Mouse (Mus musculus): ENCODE measurements at regions not wholly inside any gene's neighbourhood (a gene's known extent, or its start where the extent isn't known, plus 50 kb on each side); places are given as distances from the start of the nearest gene placed in this dataset.

DNA sequence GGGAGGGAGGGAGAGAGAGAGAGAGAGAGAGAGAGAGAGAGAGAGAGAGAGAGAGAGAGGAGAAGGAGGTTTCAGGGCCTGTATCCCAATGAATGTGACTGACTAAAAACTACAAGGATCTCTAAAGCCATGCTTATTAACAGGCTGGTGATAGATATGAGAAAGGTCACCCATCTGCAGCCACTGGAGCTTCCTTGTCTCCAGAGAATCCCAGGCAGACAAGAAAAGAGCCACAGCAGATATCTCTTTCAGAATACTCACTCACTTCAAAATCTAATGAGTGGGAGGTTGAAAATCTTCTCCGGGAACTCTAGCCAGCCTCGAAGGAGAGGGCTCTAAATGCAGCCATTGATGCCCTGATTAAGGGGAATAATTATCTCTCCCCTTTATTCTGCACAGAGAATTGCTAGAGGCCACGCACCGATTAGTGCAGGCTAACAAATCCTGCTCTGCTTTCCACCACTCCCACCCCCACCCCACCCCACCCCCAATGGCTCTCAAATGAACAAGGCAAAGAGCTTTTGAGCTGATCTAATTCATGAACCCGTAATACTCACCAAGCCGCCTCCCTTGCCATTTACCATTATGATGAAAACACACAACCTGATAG lies 189.5 kb upstream of the Sox9 start:
- Histone ChIP-seq H3K36me3 (ENCODE audit: control insufficient read depth, insufficient read depth, low read length) (no peaks in the 10 kb centered on the region), H3K4me2 (ENCODE audit: low read depth, low read length) (no peak overlapping the region), H3K27me3 (replicated peaks; ENCODE audit: control insufficient read depth, insufficient read depth, low read length) (no peaks in the 10 kb centered on the region), H3K4me3 (ENCODE audit: low read length) (no peak overlapping the region), H3K27ac (ENCODE audit: low read length) (no peak overlapping the region), H3K9me3 (ENCODE audit: control insufficient read depth, low read length) (no peaks in the 10 kb centered on the region), H3K9ac (ENCODE audit: low read depth, low read length) (no peak overlapping the region), H3K4me1 (ENCODE audit: control insufficient read depth, insufficient read depth, low read length) (no peaks in the 10 kb centered on the region)
- ATAC-seq, result no peak
- 60% methylated on average over 6 of the region's 6 CpGs for WGBS

DNA sequence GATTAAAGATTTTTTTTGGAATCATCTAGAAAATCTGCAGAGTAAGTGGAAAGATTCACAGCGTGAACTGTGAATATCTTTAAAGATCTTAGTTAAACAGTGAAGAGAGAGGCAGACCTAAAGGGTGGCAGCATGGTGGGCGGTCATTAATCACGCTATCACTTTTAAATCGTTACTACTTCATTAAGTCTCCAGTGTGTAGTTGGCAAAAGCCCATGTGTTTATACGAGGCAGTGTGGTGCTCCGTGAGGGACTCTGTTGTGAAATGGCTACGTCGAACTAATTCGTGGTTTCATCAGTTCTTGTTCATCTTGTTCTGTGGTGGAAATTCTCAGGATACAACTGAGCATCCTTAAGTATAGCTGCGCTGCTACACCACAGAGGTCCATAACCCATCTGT lies 188.2 kb upstream of the Sox9 start:
- ATAC-seq, result no peak
- no peak overlapping the region for H3K4me2 ChIP-seq (ENCODE audit: low read depth, low read length)
- no peak overlapping the region for H3K27ac ChIP-seq (ENCODE audit: low read length)
- no peaks in the 10 kb centered on the region for H3K36me3 ChIP-seq (ENCODE audit: control insufficient read depth, insufficient read depth, low read length)
- H3K4me3 ChIP-seq (ENCODE audit: low read length), result no peak overlapping the region
- no peaks in the 10 kb centered on the region for H3K27me3 ChIP-seq (replicated peaks; ENCODE audit: control insufficient read depth, insufficient read depth, low read length)
- no peak overlapping the region for H3K9ac ChIP-seq (ENCODE audit: low read depth, low read length)
- H3K4me1 ChIP-seq (ENCODE audit: control insufficient read depth, insufficient read depth, low read length), result no peaks in the 10 kb centered on the region
- WGBS, result 67% methylated on average over 10 of the region's 10 CpGs
- no peaks in the 10 kb centered on the region for H3K9me3 ChIP-seq (ENCODE audit: control insufficient read depth, low read length)

DNA sequence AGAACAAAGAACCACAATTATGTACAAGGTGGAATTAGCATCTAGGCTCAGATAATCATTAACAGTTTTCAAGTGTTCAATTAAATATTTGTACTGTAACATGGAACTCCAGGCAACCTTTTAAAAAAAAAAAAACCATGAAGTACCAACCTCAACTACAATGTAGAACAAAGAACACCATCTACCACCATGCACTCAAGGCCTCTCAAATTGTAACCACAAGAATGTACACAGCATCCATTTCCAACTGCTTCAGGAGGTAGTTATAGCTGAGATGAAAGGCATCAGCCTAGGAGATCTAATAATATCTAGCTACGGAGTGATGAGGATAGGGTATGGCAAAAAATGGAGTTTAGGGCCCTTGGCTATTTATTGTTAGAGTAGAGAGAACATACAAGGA lies 174.7 kb upstream of the Sox9 start:
- no peak for ATAC-seq
- no peak overlapping the region for H3K9ac ChIP-seq (ENCODE audit: low read depth, low read length)
- H3K4me2 ChIP-seq (ENCODE audit: low read depth, low read length), result no peak overlapping the region
- WGBS, result 90% methylated on average over 1 of the region's 1 CpGs
- H3K9me3 ChIP-seq (ENCODE audit: control insufficient read depth, low read length), result no peaks in the 10 kb centered on the region
- no peak overlapping the region for H3K27ac ChIP-seq (ENCODE audit: low read length)
- no peaks in the 10 kb centered on the region for H3K27me3 ChIP-seq (replicated peaks; ENCODE audit: control insufficient read depth, insufficient read depth, low read length)
- no peak overlapping the region for H3K4me3 ChIP-seq (ENCODE audit: low read length)
- H3K4me1 ChIP-seq (ENCODE audit: control insufficient read depth, insufficient read depth, low read length), result no peaks in the 10 kb centered on the region
- no peaks in the 10 kb centered on the region for H3K36me3 ChIP-seq (ENCODE audit: control insufficient read depth, insufficient read depth, low read length)

DNA sequence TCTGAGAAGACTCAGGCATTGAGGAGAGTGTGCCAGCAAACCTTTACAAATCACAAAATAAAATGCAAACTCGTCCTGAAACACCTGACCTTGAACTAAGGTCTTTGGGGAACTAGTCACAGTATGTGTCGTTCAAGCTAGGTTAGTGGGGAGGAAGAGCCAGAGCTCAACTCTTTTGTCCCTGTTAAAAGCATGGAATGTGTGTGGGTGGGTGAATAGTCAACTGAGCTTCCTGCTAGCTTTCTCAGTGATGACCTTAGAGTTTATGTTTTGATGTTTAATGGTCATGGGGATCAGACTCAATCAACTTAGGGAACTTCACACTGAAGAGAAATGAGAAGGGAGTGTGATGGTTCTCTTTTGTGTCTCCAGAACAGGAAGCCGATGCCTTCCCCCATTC lies 172.7 kb upstream of the Sox9 start:
- Histone ChIP-seq H3K27ac (ENCODE audit: low read length) (no peak overlapping the region), H3K4me1 (ENCODE audit: control insufficient read depth, insufficient read depth, low read length) (no peaks in the 10 kb centered on the region), H3K4me3 (ENCODE audit: low read length) (no peak overlapping the region), H3K9ac (ENCODE audit: low read depth, low read length) (no peak overlapping the region), H3K36me3 (ENCODE audit: control insufficient read depth, insufficient read depth, low read length) (no peaks in the 10 kb centered on the region), H3K27me3 (replicated peaks; ENCODE audit: control insufficient read depth, insufficient read depth, low read length) (no peaks in the 10 kb centered on the region), H3K4me2 (ENCODE audit: low read depth, low read length) (no peak overlapping the region), H3K9me3 (ENCODE audit: control insufficient read depth, low read length) (no peaks in the 10 kb centered on the region)
- no peak for ATAC-seq
- 66% methylated on average over 3 of the region's 3 CpGs for WGBS

DNA sequence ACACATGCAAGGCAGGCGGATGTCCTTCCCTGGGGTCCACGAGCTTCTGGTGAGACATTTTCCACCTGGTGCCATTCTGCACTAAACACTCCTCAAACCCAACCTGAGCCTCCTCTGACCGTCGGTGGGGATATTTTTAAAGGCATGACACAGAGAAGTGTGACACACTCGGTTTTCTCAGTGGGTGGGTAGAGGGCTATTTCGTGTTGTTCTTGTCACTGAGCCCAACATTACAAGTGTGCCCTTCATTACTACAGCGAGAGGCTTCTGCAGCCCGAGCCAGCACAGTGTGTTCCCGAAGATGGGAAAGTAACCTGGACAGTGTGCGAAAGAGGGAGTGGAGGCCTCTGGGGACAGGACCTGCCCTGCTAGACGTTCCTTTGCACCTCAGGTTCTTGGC lies 171.0 kb upstream of the Sox9 start:
- Histone ChIP-seq H3K4me1 (ENCODE audit: control insufficient read depth, insufficient read depth, low read length) (no peaks in the 10 kb centered on the region), H3K4me3 (ENCODE audit: low read length) (no peak overlapping the region), H3K36me3 (ENCODE audit: control insufficient read depth, insufficient read depth, low read length) (no peaks in the 10 kb centered on the region), H3K4me2 (ENCODE audit: low read depth, low read length) (no peak overlapping the region), H3K27ac (ENCODE audit: low read length) (no peak overlapping the region), H3K9ac (ENCODE audit: low read depth, low read length) (no peak overlapping the region), H3K9me3 (ENCODE audit: control insufficient read depth, low read length) (no peaks in the 10 kb centered on the region), H3K27me3 (replicated peaks; ENCODE audit: control insufficient read depth, insufficient read depth, low read length) (no peaks in the 10 kb centered on the region)
- WGBS, result 66% methylated on average over 11 of the region's 11 CpGs
- no peak for ATAC-seq

DNA sequence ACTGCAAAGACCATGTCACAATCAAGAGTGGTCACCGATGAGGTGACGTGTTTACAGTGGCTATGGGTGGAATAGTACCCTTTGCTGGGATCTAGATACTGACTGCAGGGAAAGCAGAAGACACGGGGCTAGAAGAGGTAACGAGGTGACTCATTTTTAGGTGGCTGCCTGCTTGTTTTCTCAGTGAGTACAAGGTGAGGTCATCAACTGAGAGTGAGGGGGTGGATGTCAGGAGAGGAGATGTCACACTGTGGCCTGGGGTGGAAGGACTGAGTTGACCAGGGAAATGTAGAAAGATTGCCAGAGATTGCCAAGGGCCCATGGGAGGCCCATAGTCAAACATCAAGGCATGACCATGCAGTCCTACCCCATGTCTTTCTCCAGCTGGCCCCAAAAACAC lies 166.4 kb upstream of the Sox9 start:
- no peak for ATAC-seq
- Histone ChIP-seq H3K36me3 (ENCODE audit: control insufficient read depth, insufficient read depth, low read length) (no peaks in the 10 kb centered on the region), H3K4me1 (ENCODE audit: control insufficient read depth, insufficient read depth, low read length) (0 out of 2 replicates have a peak, but pooled peaks cover 4% of the 10 kb centered on the region), H3K9ac (ENCODE audit: low read depth, low read length) (no peak overlapping the region), H3K27ac (ENCODE audit: low read length) (no peak overlapping the region), H3K9me3 (ENCODE audit: control insufficient read depth, low read length) (no peaks in the 10 kb centered on the region; the same call in 1 of the 2 replicates), H3K4me3 (ENCODE audit: low read length) (no peak overlapping the region), H3K27me3 (replicated peaks; ENCODE audit: control insufficient read depth, insufficient read depth, low read length) (no peaks in the 10 kb centered on the region), H3K4me2 (ENCODE audit: low read depth, low read length) (no peak overlapping the region)
- WGBS, result 86% methylated on average over 4 of the region's 4 CpGs

DNA sequence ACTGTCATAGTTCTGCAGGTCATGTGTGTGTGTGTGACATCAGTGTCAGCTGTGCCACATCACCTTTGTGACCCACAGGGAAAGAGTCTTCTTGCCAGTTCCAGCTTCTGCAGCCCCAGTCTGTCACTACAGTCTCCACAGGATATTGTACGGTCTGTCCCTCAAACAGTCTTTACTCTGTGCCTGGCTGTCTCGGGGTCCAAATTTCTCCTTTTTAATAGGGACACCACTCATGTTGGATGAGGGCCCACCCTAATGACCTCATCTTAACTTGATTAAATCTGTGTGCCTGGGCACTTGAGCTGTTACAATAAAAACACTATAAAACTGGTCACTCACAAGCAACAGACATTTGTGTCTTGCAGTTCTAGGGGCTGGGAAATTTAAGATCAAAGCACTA lies 165.1 kb upstream of the Sox9 start:
- 64% methylated on average over 2 of the region's 2 CpGs for WGBS
- H3K4me1 ChIP-seq (ENCODE audit: control insufficient read depth, insufficient read depth, low read length), result 0 out of 2 replicates have a peak, but pooled peaks cover 9% of the 10 kb centered on the region
- H3K27me3 ChIP-seq (replicated peaks; ENCODE audit: control insufficient read depth, insufficient read depth, low read length), result no peaks in the 10 kb centered on the region
- H3K27ac ChIP-seq (ENCODE audit: low read length), result no peak overlapping the region
- H3K9ac ChIP-seq (ENCODE audit: low read depth, low read length), result no peak overlapping the region
- no peak overlapping the region for H3K4me3 ChIP-seq (ENCODE audit: low read length)
- ATAC-seq, result no peak
- no peaks in the 10 kb centered on the region; the same call in 1 of the 2 replicates for H3K9me3 ChIP-seq (ENCODE audit: control insufficient read depth, low read length)
- no peaks in the 10 kb centered on the region for H3K36me3 ChIP-seq (ENCODE audit: control insufficient read depth, insufficient read depth, low read length)
- no peak overlapping the region for H3K4me2 ChIP-seq (ENCODE audit: low read depth, low read length)

DNA sequence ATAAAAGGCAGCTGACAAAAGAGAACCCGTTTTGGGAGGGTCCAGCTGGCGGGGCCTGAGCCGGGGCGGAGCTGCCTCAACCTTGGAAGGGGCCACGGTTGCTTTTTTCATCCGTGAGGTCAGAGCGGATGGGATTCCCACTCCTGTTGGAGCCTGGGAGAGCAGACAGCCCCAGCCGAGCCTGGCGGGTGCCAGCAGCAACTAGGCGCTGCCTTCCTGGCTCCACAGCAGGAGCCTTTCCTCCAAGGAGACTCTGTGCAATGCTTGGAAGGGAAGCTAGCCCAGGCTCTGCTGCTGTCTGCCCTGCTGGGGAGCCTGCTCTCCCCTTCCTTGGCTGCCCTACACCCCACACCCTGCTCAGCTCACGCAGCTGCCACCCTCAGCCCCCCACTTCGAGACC lies 161.1 kb upstream of the Sox9 start:
- no peaks in the 10 kb centered on the region for H3K36me3 ChIP-seq (ENCODE audit: control insufficient read depth, insufficient read depth, low read length)
- no peaks in the 10 kb centered on the region for H3K27me3 ChIP-seq (replicated peaks; ENCODE audit: control insufficient read depth, insufficient read depth, low read length)
- peak; percentile 59 for ATAC-seq
- 0 out of 2 replicates have a peak, but pooled peaks cover 9% of the 10 kb centered on the region for H3K4me1 ChIP-seq (ENCODE audit: control insufficient read depth, insufficient read depth, low read length)
- no peak overlapping the region for H3K4me3 ChIP-seq (ENCODE audit: low read length)
- H3K4me2 ChIP-seq (ENCODE audit: low read depth, low read length), result peak overlapping the region; percentile 33
- H3K9me3 ChIP-seq (ENCODE audit: control insufficient read depth, low read length), result no peaks in the 10 kb centered on the region; the same call in 1 of the 2 replicates
- H3K27ac ChIP-seq (ENCODE audit: low read length), result no peak overlapping the region
- peak overlapping the region; percentile 35; the same call in 1 of the 2 replicates for H3K9ac ChIP-seq (ENCODE audit: low read depth, low read length)
- 23% methylated on average over 12 of the region's 12 CpGs for WGBS

DNA sequence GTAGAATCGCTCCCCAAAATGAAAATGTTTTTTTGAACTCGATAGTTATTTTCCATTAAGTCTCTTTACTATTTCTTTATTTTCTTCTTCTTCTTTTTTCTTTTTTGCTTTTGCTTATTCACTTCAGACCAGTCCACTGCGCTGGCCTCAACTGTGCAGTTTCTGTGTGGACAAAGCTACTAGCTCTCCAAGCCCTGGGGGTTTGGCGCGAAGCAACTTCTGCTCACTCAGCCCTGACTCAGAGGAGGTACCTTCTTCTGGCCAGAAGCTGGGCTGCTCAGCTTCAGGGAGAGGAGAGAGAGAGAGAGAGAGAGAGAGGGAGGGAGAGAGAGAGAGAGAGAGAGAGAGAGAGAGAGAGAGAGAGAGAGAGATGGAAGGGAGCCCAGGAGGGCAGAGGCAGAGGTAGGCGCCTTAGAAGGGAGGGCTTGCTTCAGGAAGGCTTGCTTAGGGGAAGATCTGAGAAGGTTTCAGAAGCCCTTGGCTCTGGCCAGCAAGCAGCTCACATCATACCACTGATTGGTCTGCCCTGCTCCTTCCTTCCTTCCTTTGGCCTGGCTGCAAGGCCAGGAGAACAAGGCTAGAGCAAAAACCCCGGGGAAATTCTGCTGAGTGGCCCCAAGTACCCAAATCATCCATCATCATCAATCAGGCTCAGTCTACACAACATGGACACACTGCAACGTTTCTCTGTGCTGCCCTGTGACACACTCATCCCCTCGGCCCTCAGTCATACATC lies 160.5 kb upstream of the Sox9 start:
- ATAC-seq, result no peak; the same call in 1 of the 2 replicates
- Histone ChIP-seq H3K9ac (ENCODE audit: low read depth, low read length) (no peak overlapping the region), H3K4me3 (ENCODE audit: low read length) (no peak overlapping the region), H3K27me3 (replicated peaks; ENCODE audit: control insufficient read depth, insufficient read depth, low read length) (no peaks in the 10 kb centered on the region), H3K9me3 (ENCODE audit: control insufficient read depth, low read length) (no peaks in the 10 kb centered on the region; the same call in 1 of the 2 replicates), H3K36me3 (ENCODE audit: control insufficient read depth, insufficient read depth, low read length) (no peaks in the 10 kb centered on the region), H3K4me1 (ENCODE audit: control insufficient read depth, insufficient read depth, low read length) (0 out of 2 replicates have a peak, but pooled peaks cover 9% of the 10 kb centered on the region), H3K4me2 (ENCODE audit: low read depth, low read length) (no peak overlapping the region; the same call in 1 of the 2 replicates), H3K27ac (ENCODE audit: low read length) (no peak overlapping the region)
- WGBS, result 48% methylated on average over 9 of the region's 9 CpGs

Data from intestine, embryonic 16.5 days (tissue).